Mouse (Mus musculus) bone marrow, adult 2 months (tissue): ENCODE results near the gene Pde1a. TPM values are rescaled to one million over a fixed set of nuclear protein-coding genes. Genes with fewer than 3 reads are reported as not detected.

Source experiments
- H3K27ac ChIP-seq: fragments of 200-500 bp; 2 replicates; pipeline ENCODE4 v1.5.1; 2012; ENCODE audit warnings: low read depth, mild to moderate bottlenecking, control low read depth, inconsistent platforms, low read length; ENCODE audit not compliant: control insufficient read depth, poor library complexity, insufficient read depth
- H3K4me1 ChIP-seq: fragments of 200-500 bp; 2 replicates; pipeline ENCODE4 v1.6.1; 2011; ENCODE audit warnings: low read length; ENCODE audit not compliant: control insufficient read depth, insufficient read depth
- H3K4me3 ChIP-seq: fragments of 200-500 bp; replicated peaks from 2 replicates; pipeline ENCODE3; 2011; ENCODE audit warnings: mild to moderate bottlenecking, low read depth, low read length, control low read depth; ENCODE audit not compliant: control insufficient read depth
- CTCF ChIP-seq: fragments of 200-500 bp; IDR thresholded peaks from 2 replicates; pipeline ENCODE4 v1.5.1; 2011; ENCODE audit warnings: low read length, control low read depth; ENCODE audit not compliant: control insufficient read depth, insufficient read depth
- POLR2A ChIP-seq: fragments of 200-500 bp; IDR thresholded peaks from 2 replicates; pipeline ENCODE4 v1.6.1; 2011; ENCODE audit warnings: low read depth, mild to moderate bottlenecking, control low read depth, low read length, borderline replicate concordance; ENCODE audit not compliant: control insufficient read depth
- WGBS: fragments of 180-500 bp; shearing (Covaris S2); methylation state at CpG from one replicate; pipeline ENCODE4 v1.1.7; 2018; 5-methylcytosine and 5-hydroxymethylcytosine counted together
- polyA plus RNA-seq: library from polyadenylated mRNA; stranded (reverse); fragments of >200 nt; gene quantifications from 2 replicates; pipeline ENCODE4 v1.2.4, GENCODE M21; 2011; ENCODE audit warnings: low replicate concordance; ENCODE audit not compliant: missing spikeins, insufficient read depth, insufficient read length

Gene Pde1a
- polyA plus RNA-seq, 1 experiment, result 2.6 TPM

- TF ChIP-seq POLR2A, result no peak
- TF ChIP-seq CTCF, result no peak
- no peak overlapping the region for H3K27ac ChIP-seq
- WGBS, result 73% methylated on average over 2 of the region's 2 CpGs
These were observed 336.1 kb downstream of the Pde1a start for GRCm38 (mm10) chr2:79793186-79793585.

GRCm38 (mm10) chr2:79786467-79786866, 342.8 kb downstream of the Pde1a start:
- 83% methylated on average over 11 of the region's 11 CpGs for WGBS
- TF ChIP-seq POLR2A (no peak), CTCF (no peak)
- H3K4me3 ChIP-seq, result no peak overlapping the region
- H3K4me1 ChIP-seq, result no peaks in the 10 kb centered on the region
- H3K27ac ChIP-seq, result no peak overlapping the region

More at GRCm38 (mm10) chr2:79793186-79793585, 336.1 kb downstream of the Pde1a start:
- H3K4me3 ChIP-seq, result no peak overlapping the region
- H3K4me1 ChIP-seq, result no peaks in the 10 kb centered on the region

- H3K27ac ChIP-seq, result no peak overlapping the region
- TF ChIP-seq CTCF (no peak), POLR2A (no peak)
- 67% methylated on average over 8 of the region's 8 CpGs for WGBS
- no peak overlapping the region for H3K4me3 ChIP-seq
- no peaks in the 10 kb centered on the region for H3K4me1 ChIP-seq
These were observed 343.6 kb downstream of the Pde1a start for GRCm38 (mm10) chr2:79785541-79786134.

Other genes starting within 250 kb of the Pde1a start
- gene Prdx6b, start 163.0 kb upstream of the Pde1a start, polyA plus RNA-seq, result 1.0 TPM in 1 of 2 replicates, not detected in the other
- gene Dnajc10, start 186.0 kb upstream of the Pde1a start, polyA plus RNA-seq, result 13.8 and 18.6 TPM in 2 replicates